In genomic region chr4:48042786-48043701, GRCm38 (mm10) we compare ENCODE assay signal across 7 mouse cellular contexts. TPM values are rescaled to one million over a fixed set of nuclear protein-coding genes. Genes with fewer than 3 reads are reported as not detected.
A peak's percentile ranks its signal among the peaks of the same experiment; 100 is the strongest.
DNase-seq lines count a peak whose midpoint lies in the region; ATAC-seq lines count a peak whose summit lies in the region.

No protein-coding gene starts in this region.

- peaks cover 28% of the 10 kb centered on the region for H3K27me3 ChIP-seq in intestine, embryonic 15.5 days (replicated peaks)
- peaks cover 24% of the 10 kb centered on the region for H3K27me3 ChIP-seq in midbrain, embryonic 10.5 days (ENCODE audit: low read depth, poor library complexity, severe bottlenecking)

- peak overlapping the region; percentile 72 for H3K4me3 ChIP-seq in intestine, embryonic 15.5 days (replicated peaks)
- H3K4me3 ChIP-seq in midbrain, embryonic 10.5 days = peak overlapping the region; percentile 82

- under 1% methylated on average over 105 of the region's 105 CpGs for WGBS in intestine, embryonic 15.5 days
- under 1% methylated on average over 94 of the region's 105 CpGs for WGBS in midbrain, embryonic 10.5 days

- ATAC-seq in intestine, embryonic 15.5 days = peak; percentile 91

- H3K36me3 ChIP-seq in intestine, embryonic 15.5 days = no peaks in the 10 kb centered on the region
- H3K36me3 ChIP-seq in midbrain, embryonic 10.5 days = no peaks in the 10 kb centered on the region

- peak overlapping the region; percentile 82 for H3K9ac ChIP-seq in intestine, embryonic 15.5 days

- H3K27ac ChIP-seq in intestine, embryonic 15.5 days = peak overlapping the region; percentile 98
- H3K27ac ChIP-seq in midbrain, embryonic 10.5 days (replicated peaks) = peak overlapping the region; percentile 97

- intact Hi-C loops in left cerebral cortex, postnatal 25 days (cut with DNase I) = loop anchor here (1.0 to 10.0 kb wide), 6 partner anchors 94 to 691 kb away; partner anchors contain the start of genes Erp44, Invs and Tgfbr1

- peaks cover 33% of the 10 kb centered on the region for H3K4me1 ChIP-seq in intestine, embryonic 15.5 days (replicated peaks)
- peaks cover 57% of the 10 kb centered on the region for H3K4me1 ChIP-seq in midbrain, embryonic 10.5 days

- peak overlapping the region; percentile 99 for H3K4me2 ChIP-seq in intestine, embryonic 15.5 days (replicated peaks)

- DNase-seq in adrenal gland, adult (ENCODE audit: inconsistent age in 2 of 2, low spot score in 1 of 2) = peak; percentile 98 to 99
- peak; percentile 95 for DNase-seq in embryo, embryonic 10.5 days (ENCODE audit: low spot score)
- peak; percentile 97 for DNase-seq in gastrocnemius, postnatal 25 days
- peak; percentile 97 to 98 for DNase-seq in left cerebral cortex, postnatal 25 days (ENCODE audit: low spot score in 2 of 2)
- DNase-seq in midbrain, embryonic 10.5 days (ENCODE audit: low spot score) = peak; percentile 96
- peak; percentile 94 for DNase-seq in right cerebral cortex, postnatal 4 days

- H3K9me3 ChIP-seq in intestine, embryonic 15.5 days = no peaks in the 10 kb centered on the region
- H3K9me3 ChIP-seq in midbrain, embryonic 10.5 days (replicated peaks) = no peaks in the 10 kb centered on the region

RNA-seq across cellular contexts. Expression of gene Nr4a3, which starts 1.9 kb away (rescaled TPM):
- 10 to 100 TPM in 1 of 2 experiments, 1 to 10 TPM in 1; 6.1 to 11.0 TPM for total RNA-seq in gastrocnemius, postnatal 25 days (2021)
- polyA plus RNA-seq in intestine, embryonic 15.5 days (2015; fragmentation: Nextera tagmentation; extraction: Ambion mirVana) = 0.19 and 0.23 TPM in 2 replicates
- total RNA-seq in left cerebral cortex, postnatal 25 days (2021) = 10 to 100 TPM; 22.0 to 26.3 TPM
- 0.60 and 0.61 TPM in 2 replicates for polyA plus RNA-seq in midbrain, embryonic 10.5 days (2016; fragmentation: Nextera tagmentation; extraction: Ambion mirVana)

Comparison
In these comparisons a context has a peak if more than half of its experiments do, and no peak if none do; other contexts are left out.
1. Peak in every context shown above with its lines: DNase-seq, ATAC-seq, H3K4me3 ChIP-seq and H3K27ac ChIP-seq.